Mouse (Mus musculus) stomach, embryonic 14.5 days (tissue): ENCODE data around the gene Slc39a13. TPM values are rescaled to one million over a fixed set of nuclear protein-coding genes. Genes with fewer than 3 reads are reported as not detected.

Source experiments
- ATAC-seq: fragments of 200-750 bp; cut with Nextera tagmentation; 2 replicates; pipeline ENCODE4 v1.8.0; 2017; ENCODE audit warnings: low read depth, moderate TSS enrichment; ENCODE audit not compliant: insufficient number of reproducible peaks, insufficient read depth, low FRiP score
- H3K27ac ChIP-seq: fragments of 300-500 bp; sonication (generic); 2 replicates; pipeline ENCODE4 v1.5.1; 2014; ENCODE audit warnings: mild to moderate bottlenecking, low read length, moderate library complexity, mixed read lengths
- H3K27me3 ChIP-seq: fragments of 300-500 bp; sonication (generic); 2 replicates; pipeline ENCODE4 v1.6.1; 2014; ENCODE audit warnings: low read length, control low read depth, mixed read lengths; ENCODE audit not compliant: control insufficient read depth, insufficient read depth
- H3K36me3 ChIP-seq: fragments of 300-500 bp; sonication (generic); 2 replicates; pipeline ENCODE4 v1.6.1; 2014; ENCODE audit warnings: mild to moderate bottlenecking, control low read depth, low read length, moderate library complexity, mixed read lengths; ENCODE audit not compliant: control insufficient read depth, insufficient read depth
- H3K4me1 ChIP-seq: fragments of 300-500 bp; sonication (generic); 2 replicates; pipeline ENCODE4 v1.6.1; 2014; ENCODE audit warnings: low read length, control low read depth, mixed read lengths; ENCODE audit not compliant: control insufficient read depth, insufficient read depth
- H3K4me2 ChIP-seq: fragments of 300-500 bp; sonication (generic); replicated peaks from 2 replicates; pipeline ENCODE4 v1.6.1; 2014; ENCODE audit warnings: low read depth, low read length, control low read depth
- H3K4me3 ChIP-seq: fragments of 300-500 bp; sonication (generic); 2 replicates; pipeline ENCODE4 v1.5.1; 2014; ENCODE audit warnings: low read depth, low read length, control low read depth
- H3K9ac ChIP-seq: fragments of 300-500 bp; sonication (generic); replicated peaks from 2 replicates; pipeline ENCODE4 v1.6.1; 2014; ENCODE audit warnings: low read depth, mild to moderate bottlenecking, control low read depth, low read length, moderate library complexity, mixed read lengths
- H3K9me3 ChIP-seq: fragments of 300-500 bp; sonication (generic); 2 replicates; pipeline ENCODE4 v1.6.1; 2016; ENCODE audit warnings: low read depth, low read length, control low read depth; ENCODE audit not compliant: control insufficient read depth
- WGBS: fragments of 180-500 bp; shearing (Covaris S2); extraction: QIAGEN DNeasy Blood & Tissue Kit; methylation state at CpG from one replicate; pipeline ENCODE4 v1.1.7; 2014; 5-methylcytosine and 5-hydroxymethylcytosine counted together
- polyA plus RNA-seq: library from polyadenylated mRNA; unstranded; fragments of >200 nt; fragmentation: Nextera tagmentation; extraction: Ambion mirVana; gene quantifications from 2 replicates; pipeline ENCODE4 v1.2.1, GENCODE M21; 2014

Gene Slc39a13
- polyA plus RNA-seq, 1 experiment from 2014 or later, result 45.8 TPM

DNA sequence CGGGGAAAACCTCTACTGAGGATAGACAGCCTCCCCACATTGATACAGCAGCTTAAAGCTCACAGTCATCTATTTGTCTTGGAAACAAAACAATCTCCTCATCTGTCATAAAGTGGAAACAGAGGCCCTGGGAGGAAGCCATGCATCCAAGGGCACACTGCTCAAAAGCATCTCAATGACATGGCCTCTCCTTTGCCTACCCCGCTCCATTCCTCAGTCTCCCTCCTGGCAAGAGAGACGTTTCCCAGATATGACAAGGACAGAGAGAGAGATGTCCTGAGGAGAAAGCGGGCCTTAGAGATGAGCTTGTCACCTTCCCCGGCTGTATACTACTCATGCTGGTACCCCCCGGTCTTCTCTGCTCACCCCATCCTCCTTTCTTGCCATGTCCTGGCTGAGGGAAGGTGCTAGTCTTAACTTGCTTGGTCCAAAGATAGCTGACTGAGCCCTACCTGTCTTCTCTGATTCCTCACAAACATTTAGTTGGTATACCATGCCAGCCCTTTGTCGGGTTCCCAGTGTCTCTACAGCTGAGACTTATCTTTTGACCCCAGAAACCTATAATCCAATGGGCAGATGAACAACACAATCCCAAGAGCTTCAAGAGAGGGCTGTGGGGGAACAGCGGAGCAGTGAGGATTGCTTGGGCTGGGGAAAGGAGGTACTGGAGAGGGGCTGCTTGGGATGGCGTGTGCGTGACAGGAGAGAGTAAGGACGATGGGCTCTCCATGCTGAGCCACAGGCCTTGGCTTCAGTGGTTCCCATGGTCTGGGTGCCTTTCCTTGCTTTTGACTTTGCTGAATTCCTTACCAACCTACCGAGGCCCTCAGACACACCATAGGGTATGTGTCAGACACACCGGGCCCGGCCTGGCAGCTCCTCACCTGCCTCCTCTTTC is 15.5 kb upstream of the Slc39a13 start:
- WGBS, result 86% methylated on average over 14 of the region's 14 CpGs
- no peaks in the 10 kb centered on the region for H3K9me3 ChIP-seq
- no peaks in the 10 kb centered on the region for H3K4me1 ChIP-seq
- no peak overlapping the region for H3K4me3 ChIP-seq
- H3K27me3 ChIP-seq, result no peaks in the 10 kb centered on the region
- H3K9ac ChIP-seq, result no peak overlapping the region
- no peak overlapping the region for H3K27ac ChIP-seq
- no peak overlapping the region for H3K4me2 ChIP-seq
- no peaks in the 10 kb centered on the region for H3K36me3 ChIP-seq
- ATAC-seq, result no peak

DNA sequence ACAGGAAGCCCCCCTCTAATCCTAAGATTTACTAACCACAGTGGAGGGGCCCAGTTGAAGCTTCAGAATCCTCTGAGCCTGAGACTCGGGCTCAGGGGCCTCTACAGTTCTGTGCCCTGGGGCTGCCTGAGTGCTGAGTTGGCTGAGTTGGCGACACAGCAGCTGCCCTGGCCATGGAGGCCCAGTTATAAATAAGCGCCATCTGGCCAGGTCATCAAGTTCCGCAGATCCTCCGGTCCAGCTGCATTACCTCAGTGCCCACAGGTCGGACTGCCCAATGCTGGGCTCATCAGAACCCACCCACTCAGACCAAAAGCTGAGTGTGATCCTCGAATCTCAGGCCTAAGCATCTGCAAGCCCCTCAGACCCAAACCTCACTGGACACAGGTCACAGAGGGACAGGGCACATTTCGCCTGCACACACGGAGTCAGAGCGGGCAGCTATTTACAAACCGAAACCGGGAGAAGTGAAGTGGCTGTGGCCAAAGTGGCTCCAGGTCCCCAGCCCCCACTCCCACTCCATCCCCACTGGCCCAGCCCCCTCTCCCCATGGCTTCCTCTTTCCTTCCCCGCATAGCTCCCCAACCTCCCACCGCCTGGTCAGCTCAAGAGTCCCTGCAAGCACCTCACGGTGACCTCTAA is 14.1 kb upstream of the Slc39a13 start:
- Histone ChIP-seq H3K27me3 (no peaks in the 10 kb centered on the region), H3K9ac (no peak overlapping the region), H3K36me3 (no peaks in the 10 kb centered on the region), H3K4me3 (no peak overlapping the region), H3K9me3 (no peaks in the 10 kb centered on the region), H3K4me2 (no peak overlapping the region), H3K27ac (no peak overlapping the region), H3K4me1 (no peaks in the 10 kb centered on the region)
- ATAC-seq, result no peak
- 80% methylated on average over 15 of the region's 15 CpGs for WGBS

DNA sequence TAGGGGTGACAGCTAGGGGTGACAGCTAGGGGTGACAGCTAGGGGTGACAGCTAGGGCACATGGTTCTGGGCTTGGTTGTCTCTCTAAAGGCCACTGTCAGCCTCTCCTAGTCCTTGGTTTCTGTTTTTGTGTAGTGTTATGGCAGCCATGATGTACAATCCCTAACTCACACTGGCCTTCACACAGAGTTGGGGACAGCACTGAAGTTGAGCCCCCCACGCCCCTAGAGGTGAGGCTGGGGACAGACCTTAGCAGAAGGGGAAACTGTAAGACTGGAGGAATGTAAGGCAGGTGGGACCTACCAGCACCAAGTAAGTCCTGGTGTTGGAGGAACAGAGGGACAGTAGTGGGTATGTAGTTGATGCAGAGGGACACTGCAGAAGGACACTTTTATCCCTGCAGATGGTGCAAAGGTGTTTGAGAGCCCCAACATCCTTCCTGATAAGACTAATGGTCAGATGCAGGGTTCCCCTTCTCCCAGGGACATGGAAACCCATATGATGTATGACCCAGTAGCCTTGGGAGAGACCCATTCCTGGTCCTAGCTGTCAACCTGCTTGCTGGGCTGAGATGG is 13.2 kb upstream of the Slc39a13 start:
- Histone ChIP-seq H3K9me3 (no peaks in the 10 kb centered on the region), H3K27ac (0 out of 2 replicates have a peak overlapping the region, but pooled peaks have one; percentile 7), H3K36me3 (no peaks in the 10 kb centered on the region), H3K4me3 (no peak overlapping the region), H3K4me1 (no peaks in the 10 kb centered on the region), H3K4me2 (no peak overlapping the region), H3K9ac (no peak overlapping the region), H3K27me3 (no peaks in the 10 kb centered on the region)
- ATAC-seq, result no peak
- 60% methylated on average over 1 of the region's 1 CpGs for WGBS

DNA sequence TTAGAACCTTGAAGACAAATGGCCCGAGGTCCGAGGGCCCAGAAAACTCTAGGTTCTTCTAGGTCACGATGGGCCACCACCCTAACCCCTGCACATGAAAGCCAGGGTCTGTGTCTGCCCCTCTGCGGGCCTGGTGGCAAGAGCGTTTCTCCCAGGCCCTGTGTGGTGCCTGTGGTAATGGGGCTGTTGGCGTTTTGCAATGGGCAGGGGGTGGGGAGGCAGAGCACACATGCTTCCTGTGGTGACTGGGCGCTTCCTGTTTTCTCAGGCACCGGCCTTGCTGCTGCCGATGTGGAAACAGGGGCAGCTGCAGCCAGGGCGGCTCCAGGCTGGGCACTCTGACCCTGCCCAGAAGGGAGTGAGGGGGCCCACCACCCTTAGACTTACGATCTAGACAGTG is 12.6 kb upstream of the Slc39a13 start:
- Histone ChIP-seq H3K9ac (no peak overlapping the region), H3K4me1 (no peaks in the 10 kb centered on the region), H3K4me2 (no peak overlapping the region), H3K27ac (no peak overlapping the region), H3K4me3 (no peak overlapping the region), H3K27me3 (no peaks in the 10 kb centered on the region), H3K36me3 (no peaks in the 10 kb centered on the region), H3K9me3 (no peaks in the 10 kb centered on the region)
- no peak for ATAC-seq
- WGBS, result 67% methylated on average over 11 of the region's 11 CpGs

DNA sequence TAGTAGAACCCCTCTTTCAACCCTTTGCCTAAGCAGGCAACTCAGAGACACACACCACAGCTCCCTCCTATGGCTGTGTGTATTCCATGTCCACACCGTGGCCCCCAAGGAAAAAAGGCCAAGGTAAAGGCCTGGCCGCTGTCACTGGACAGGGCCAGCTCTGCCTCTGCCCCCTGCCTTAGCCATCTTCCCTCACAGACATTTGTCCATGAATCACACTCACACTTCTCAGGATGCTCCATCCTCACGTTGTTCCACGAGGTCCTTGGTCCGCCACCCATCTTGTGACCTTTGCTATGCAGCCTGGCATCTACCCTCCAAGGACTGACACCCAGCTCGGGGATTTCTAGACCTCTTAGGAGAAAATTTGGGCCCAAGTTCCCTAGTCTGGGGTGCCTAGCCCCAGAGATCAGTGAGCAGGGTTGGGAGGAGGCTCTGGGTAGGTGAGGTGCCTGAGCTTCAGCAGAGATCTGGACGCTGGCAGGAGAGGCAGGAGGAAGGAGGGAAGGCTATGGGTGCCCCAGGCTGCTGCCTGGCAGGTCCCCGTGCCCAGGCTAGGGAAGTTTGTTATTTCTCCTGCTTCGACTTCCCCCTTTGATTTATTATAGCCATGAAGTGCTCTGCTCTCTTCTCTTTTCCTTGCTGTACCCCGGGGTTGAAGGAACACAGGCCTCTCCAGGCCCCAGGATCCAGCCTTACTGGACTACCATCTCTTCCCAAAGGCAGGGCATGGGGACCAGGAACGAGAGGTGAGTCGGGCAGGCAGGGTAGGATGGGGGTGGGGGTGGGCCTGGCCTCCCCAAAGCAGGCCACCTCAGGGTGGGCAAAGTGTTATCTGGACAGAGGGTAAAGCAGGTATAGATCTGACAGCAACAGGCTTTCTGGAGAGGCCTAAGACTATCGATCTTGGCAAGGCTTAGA is 11.8 kb upstream of the Slc39a13 start, which contains the start of gene Spi1:
Gene Spi1 (plus strand): TSS at position 616 of the 921 bp plus-strand sequence.
- Histone ChIP-seq H3K27me3 (no peaks in the 10 kb centered on the region), H3K27ac (no peak within 1 kb of the TSS), H3K36me3 (no peaks in the 10 kb centered on the region), H3K4me1 (no peaks in the 10 kb centered on the region), H3K4me3 (no peak within 1 kb of the TSS), H3K4me2 (no peak within 1 kb of the TSS), H3K9me3 (no peaks in the 10 kb centered on the region), H3K9ac (no peak within 1 kb of the TSS)
- no peak for ATAC-seq
- 75% methylated on average over 13 of the region's 13 CpGs for WGBS

DNA sequence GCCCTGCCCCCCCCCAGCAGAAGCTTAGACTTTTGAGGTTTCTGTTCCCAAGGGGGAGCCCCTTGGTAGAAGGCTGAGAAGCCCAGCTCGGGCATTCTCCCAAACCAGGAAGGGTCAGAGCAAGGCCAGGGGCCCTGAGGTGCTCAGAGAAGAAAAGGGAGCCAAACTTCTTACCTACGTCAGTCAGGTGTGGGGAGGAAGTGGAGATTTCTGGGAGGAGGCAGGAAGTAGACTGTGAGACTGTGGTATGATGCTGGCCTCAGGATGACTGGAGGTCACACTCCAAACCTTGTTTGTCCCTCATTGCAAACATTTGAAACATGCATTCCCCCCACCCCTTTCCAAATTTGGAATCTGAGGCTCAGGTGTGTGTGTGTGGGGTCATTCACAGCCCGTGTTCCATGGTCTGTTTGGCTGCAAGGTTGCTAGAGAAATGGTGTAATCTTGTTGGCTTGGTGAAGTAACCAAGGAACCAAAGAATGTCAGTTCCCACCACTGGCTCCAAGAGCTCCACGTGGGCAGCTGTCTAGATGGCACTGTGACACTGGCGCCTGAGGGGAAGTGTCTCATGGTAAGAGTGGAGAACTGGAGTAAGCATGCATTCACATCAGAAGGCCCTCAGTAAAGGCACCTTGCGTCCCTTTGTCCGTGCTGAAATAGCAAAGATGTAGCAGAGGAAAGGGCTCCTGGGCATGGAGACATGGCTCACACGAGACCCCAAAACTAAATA is 10.7 kb upstream of the Slc39a13 start:
- Histone ChIP-seq H3K4me3 (no peak overlapping the region), H3K27ac (no peak overlapping the region), H3K4me2 (no peak overlapping the region), H3K9me3 (no peaks in the 10 kb centered on the region), H3K36me3 (no peaks in the 10 kb centered on the region), H3K4me1 (no peaks in the 10 kb centered on the region), H3K27me3 (no peaks in the 10 kb centered on the region), H3K9ac (no peak overlapping the region)
- ATAC-seq, result no peak
- 77% methylated on average over 8 of the region's 8 CpGs for WGBS

DNA sequence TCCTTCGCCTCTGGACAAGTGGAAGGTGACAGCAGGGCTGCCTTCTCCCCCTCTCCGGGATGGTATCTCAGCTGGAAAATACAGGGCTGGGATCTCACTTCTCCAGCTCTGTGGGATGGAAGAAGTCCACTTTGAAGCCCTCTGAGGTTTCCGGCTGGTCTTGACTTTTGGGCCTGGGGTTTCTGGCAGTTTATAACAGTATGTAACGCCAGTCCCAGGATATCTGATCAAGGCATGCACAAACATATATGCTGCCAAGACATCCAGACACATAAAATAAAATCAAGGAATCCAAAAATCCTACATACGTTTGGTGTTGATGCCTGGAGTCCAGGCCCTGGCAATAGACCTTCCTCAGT is 8.8 kb upstream of the Slc39a13 start:
- WGBS, result 26% methylated on average over 5 of the region's 5 CpGs
- H3K4me3 ChIP-seq, result peak overlapping the region; percentile 50
- no peaks in the 10 kb centered on the region for H3K27me3 ChIP-seq
- H3K9ac ChIP-seq, result peak overlapping the region; percentile 64
- no peaks in the 10 kb centered on the region for H3K36me3 ChIP-seq
- ATAC-seq, result no peak
- H3K27ac ChIP-seq, result no peak overlapping the region
- H3K4me2 ChIP-seq, result peak overlapping the region; percentile 90
- H3K9me3 ChIP-seq, result no peaks in the 10 kb centered on the region
- H3K4me1 ChIP-seq, result no peaks in the 10 kb centered on the region
